Mouse (Mus musculus): ENCODE measurements around the gene Pigq.

Gene Pigq

GRCm38 (mm10) chr17:25925348-25925747, 19.4 kb downstream of the Pigq start:
- no peak for DNase-seq (ENCODE audit: low spot score in 2 of 2)

DNA sequence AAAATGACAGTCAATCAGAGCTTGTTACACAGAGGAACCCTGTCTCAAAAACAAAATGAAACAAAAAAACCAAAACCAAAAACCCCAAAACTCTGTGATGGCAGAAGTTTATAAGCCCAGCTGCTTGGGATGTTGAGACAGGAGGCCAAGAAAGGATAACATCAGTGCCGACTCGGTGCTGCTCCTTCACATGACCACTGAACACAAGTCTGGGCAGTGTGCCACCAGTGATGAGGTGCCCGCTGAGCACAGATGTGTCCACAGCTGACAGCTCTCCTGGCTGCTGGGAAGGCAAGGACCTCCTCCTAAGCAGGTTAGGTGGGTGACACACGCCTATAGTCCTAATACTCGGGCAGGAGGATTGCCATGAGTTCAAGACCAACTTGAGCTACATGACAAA, 22.6 kb downstream of the Pigq start:
- DNase-seq (ENCODE audit: low spot score in 2 of 2): no peak

DNA sequence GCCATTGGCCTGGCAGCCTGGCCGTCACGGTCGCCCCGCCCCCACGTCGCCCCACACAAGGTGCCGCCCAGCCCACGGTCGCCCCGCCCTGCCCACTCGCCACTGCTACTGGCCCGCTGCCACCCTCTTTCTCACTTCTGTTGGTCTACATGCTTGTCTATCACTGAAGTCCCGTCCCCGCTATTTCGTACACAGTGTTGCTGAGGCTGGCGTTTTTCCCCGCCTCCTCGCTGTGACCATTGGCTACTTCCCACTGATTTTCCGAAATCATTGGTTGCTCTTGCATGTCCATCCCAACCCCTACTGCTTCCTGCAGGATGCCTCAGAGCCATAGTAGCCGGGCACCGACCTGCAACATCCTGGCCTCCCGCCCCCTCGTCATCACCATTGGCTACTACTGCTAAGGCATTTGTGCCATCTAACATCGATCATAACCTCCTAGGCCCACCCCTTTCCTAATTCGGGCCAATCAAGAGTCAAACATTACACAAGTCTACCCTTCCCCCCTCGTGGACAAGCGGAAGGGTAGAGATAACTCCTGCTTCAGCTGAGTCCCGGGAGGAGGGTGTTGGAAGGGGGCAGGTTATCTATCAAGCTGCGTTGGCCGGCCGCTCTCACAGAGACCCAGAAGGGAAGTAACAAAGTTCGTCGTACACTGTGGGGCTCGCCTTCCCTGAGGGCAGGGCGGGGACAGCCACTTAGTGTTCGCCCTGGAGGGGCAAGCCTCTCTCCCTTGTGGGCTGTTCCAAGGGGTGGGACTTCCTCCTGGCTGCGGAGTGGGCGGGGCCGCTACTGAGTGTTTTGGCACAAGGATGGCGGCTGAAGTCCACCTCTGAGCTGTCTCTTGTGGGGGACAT, 24.7 kb downstream of the Pigq start:
- peak; percentile 100 for DNase-seq (ENCODE audit: low spot score in 2 of 2)

- no peak for DNase-seq (ENCODE audit: low spot score in 2 of 2)
Observed at GRCm38 (mm10) chr17:25919144-25919785, 25.5 kb downstream of the Pigq start, which contains the start of gene Rab40c. Rab40c (minus strand) TSS chr17:25919727.

GRCm38 (mm10) chr17:25918037-25918750, 26.5 kb downstream of the Pigq start:
- DNase-seq (ENCODE audit: low spot score in 2 of 2): no peak

DNA sequence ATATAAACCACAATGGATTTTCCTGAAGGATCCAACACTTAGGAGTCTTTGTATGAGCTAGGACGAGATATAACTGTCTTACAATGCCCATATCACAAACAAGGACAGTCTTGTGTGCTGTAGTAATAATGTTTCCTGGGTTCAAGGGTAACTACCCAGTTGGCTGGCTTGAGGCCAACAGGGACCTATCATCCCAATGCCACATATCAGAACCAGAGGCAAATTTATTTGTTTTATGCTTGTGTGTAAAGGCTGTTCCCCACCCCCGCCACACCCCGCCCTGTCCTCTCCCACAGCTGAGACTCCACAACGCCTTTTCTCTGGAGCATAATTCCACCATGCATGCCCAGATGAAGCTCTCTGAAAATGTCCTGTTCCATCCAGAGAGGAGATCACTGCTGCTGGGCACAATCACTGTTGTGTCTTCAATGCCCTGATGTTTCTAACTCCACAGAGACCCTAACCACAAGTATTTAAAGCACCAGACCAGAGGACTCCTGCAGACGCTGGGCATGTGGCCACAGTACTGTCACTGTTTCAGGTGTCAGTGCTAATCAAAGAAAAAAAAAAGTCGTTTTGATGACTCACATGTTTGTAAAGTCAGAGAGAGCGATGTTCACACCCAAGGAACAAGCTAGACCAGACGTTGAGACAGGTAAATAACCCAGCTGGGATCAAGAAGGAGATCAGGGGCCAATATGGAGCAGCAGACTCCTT, 27.6 kb downstream of the Pigq start:
- DNase-seq (ENCODE audit: low spot score in 2 of 2): no peak

GRCm38 (mm10) chr17:25914295-25914694, 30.4 kb downstream of the Pigq start:
- DNase-seq (ENCODE audit: low spot score in 2 of 2): no peak

GRCm38 (mm10) chr17:25913877-25914275, 30.9 kb downstream of the Pigq start:
- no peak for DNase-seq (ENCODE audit: low spot score in 2 of 2)

DNA sequence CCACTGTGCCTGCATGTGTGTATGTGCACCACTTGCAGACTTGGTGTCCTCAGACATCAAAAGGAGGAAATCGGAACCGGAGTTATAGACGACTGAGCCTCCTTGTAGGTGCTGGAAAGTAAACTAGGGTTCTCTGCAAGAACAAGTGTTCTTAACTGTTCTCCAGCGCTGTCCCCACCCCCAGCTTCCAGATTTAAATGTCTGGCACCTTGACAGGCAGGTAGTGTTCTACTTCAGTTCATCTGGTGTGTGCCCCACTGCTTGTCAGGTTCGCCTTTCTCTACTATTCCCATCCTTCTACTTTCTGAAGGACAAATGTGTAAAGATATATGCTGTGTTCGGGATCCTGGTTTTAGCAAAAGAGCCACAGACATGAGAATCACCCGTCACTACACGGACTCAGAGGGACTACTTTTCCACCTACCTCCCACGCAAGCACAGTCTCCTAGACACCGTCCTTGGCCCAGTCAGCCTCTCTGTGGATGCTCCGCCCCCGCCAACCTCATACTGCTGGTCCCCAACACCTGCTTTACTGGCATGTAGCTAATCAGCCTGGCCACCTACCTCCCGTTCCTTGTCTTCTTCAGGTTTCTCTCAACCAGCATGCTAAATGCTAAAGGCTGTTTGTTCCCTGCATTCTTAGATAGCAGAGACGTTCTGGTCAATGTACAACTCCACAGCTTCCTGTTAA, 31.4 kb downstream of the Pigq start:
- DNase-seq (ENCODE audit: low spot score in 2 of 2): no peak

GRCm38 (mm10) chr17:25911816-25912215, 32.9 kb downstream of the Pigq start:
- no peak for DNase-seq (ENCODE audit: low spot score in 2 of 2)

DNA sequence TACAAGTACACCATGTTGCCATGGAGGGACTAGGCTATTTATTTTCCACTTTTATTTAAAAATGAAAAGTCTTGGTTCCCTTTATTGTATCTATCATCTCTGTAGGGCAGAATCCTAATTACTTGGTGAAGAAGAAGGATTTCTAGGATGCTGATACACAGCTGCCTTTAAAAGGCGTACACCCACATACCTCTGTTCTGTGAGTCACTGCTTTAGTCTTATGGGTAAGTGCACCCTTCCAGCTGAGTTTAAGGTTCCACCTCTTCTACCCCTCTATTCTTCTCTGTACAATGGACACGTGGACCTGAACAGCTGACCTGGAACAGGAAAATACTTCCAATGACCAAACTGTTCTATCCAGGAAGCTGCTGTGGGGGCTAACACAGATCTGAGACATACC, 37.1 kb downstream of the Pigq start:
- no peak for DNase-seq (ENCODE audit: low spot score in 2 of 2)

DNA sequence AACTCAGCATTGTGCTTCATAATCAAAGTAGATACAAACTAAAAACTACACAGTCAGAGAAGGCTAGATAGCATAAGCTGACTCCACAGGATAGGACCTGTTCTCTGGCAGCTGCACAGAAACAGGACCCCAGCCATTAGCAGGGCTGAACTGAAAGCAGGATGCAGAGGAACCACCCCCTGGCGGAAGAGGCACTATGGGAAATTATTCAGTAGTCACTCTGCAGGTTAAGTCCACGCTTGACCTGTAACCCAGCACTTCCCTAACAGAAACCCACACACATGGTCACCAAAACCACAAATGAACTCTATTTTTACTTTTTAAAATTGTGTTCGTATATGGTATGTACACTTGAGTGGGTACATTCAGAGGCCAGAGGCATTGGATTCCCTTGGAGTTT, 41.7 kb downstream of the Pigq start:
- peak; percentile 57 to 60 for DNase-seq (ENCODE audit: low spot score in 2 of 2)

GRCm38 (mm10) chr17:25900193-25900592, 44.5 kb downstream of the Pigq start:
- DNase-seq (ENCODE audit: low spot score in 2 of 2): no peak

- DNase-seq (ENCODE audit: low spot score in 2 of 2): no peak
Observed at GRCm38 (mm10) chr17:25895891-25896290, 48.8 kb downstream of the Pigq start.

DNA sequence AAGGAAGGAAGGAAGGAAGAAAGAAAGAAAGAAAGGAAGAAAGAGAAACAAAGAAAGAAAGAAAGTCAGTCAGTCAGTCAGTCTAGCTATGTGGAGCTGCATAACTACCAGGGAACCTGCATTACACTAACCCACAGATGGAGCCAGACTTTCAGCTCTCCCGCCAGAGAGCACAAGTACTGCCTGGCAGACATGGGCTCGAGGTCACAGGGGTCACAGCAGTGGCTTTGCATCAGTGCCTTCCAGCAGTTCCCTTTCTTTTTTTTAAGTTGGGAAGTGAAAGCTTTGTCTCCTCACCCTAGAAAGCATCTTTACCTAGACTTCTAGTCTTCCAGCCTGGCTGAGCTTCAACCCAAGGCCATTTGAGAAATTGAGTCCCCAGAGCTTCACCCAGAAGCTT, 49.3 kb downstream of the Pigq start:
- no peak for DNase-seq (ENCODE audit: low spot score in 2 of 2)

GRCm38 (mm10) chr17:25893975-25894617, 50.6 kb downstream of the Pigq start:
- peak; percentile 70 to 71 for DNase-seq (ENCODE audit: low spot score in 2 of 2)

GRCm38 (mm10) chr17:25888837-25889236, 55.9 kb downstream of the Pigq start:
- no peak for DNase-seq (ENCODE audit: low spot score in 2 of 2)

DNA sequence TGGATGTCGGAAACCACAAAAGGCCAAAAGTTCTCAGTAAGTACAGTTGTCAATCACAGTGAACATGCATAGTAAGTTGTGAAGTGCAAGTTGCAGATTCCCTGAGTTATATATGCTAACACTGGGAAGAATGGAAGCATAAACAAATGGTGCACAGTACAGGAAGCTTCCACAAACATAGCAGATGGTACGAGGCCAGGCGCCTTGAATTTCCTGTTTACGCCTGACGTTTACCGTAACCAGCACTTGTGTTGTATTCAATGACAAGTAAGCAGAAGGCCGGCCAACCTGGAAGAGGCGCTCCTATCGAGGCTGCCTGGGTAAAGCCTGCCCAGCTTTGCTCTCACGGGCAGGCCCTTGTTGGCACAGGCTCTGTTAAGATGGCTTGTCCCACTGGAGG, 57.3 kb downstream of the Pigq start:
- DNase-seq (ENCODE audit: low spot score in 2 of 2): no peak

- DNase-seq (ENCODE audit: low spot score in 2 of 2): no peak
Observed at GRCm38 (mm10) chr17:25886806-25887205, 57.9 kb downstream of the Pigq start.

DNA sequence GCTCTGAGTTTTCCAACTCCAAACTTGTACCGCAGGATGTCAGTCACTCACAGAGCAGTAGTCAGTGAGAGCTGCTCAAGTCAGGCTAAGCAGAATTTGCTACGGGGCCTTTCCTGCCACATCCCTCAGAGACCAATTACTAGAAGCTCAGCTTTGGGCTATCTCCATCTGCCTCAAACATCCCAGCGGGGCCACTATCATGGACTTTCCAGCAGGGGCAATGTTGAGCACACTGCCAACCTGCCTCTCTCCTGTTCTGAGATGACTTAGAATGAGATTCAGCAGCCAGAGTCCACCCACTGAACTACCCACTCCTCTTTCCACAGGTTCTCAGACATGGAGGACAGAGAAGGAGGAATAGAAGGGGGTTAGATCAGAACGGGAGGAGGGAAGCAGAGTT, 59.1 kb downstream of the Pigq start:
- DNase-seq (ENCODE audit: low spot score in 2 of 2): no peak

- DNase-seq (ENCODE audit: low spot score in 2 of 2): no peak
Observed at GRCm38 (mm10) chr17:25883824-25884223, 60.9 kb downstream of the Pigq start.

Data from spleen, postnatal 36 days (tissue).